Mouse (Mus musculus) 3T3-L1 (cell line): ENCODE results near the gene Cts7.

Experiments
- DNase-seq: peaks from one replicate; pipeline ENCODE4 v3.0.0-alpha.2; 2015; ENCODE audit warnings: low read depth, low spot score

Gene Cts7

GRCm38 (mm10) chr13:61358097-61358496 lies at the start of gene Cts7:
Cts7 (minus strand) TSS chr13:61358197.
- DNase-seq, result no peak
